In the genomic region with DNA sequence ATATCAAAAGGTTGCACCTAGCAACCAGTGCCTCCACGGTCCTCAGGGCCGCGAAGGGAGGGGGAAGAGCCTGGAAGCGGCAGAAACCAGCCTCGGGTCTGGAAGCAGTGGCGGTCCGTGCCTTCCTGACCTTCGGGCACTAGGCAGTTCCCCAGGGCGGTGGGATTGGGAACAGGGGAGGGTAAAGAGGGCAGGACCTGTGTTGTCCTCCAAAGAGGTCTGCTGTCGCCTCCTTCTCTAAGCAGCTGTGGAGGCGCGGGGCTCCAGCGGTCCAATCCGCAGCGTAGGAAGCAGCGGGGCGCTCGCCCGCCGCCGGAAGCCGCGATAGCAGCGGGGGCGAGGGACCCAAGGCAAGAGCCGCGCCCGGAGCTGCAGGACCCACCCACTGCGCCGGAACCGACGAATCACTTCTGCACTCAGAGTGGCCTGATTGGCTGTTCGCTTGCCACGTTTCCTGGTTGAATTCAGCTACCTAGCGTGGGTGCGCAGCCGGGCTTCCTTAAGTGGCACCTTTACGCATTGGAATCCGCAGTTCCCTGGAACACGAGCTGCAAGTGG, we compare ENCODE assay signal across 8 mouse cellular contexts. TPM values are rescaled to one million over a fixed set of nuclear protein-coding genes. Genes with fewer than 3 reads are reported as not detected.
DNase-seq lines count a peak whose midpoint lies in the region; ATAC-seq and TF ChIP-seq lines count a peak whose summit lies in the region.

A gene (minus strand): TSS at position 384 of the 558 bp plus-strand sequence.

- H3K36me3 ChIP-seq in embryonic facial prominence, embryonic 15.5 days = peaks cover 3% of the 10 kb centered on the region; the same call in 1 of the 2 replicates
- no peaks in the 10 kb centered on the region for H3K36me3 ChIP-seq in limb, embryonic 14.5 days (ENCODE audit: control insufficient read depth, insufficient read depth, low read length)
- no peaks in the 10 kb centered on the region for H3K36me3 ChIP-seq in midbrain, postnatal 0 days (ENCODE audit: insufficient read depth, low read length)

- H3K4me1 ChIP-seq in bone marrow, adult 2 months (ENCODE audit: control insufficient read depth, insufficient read depth, low read length) = no peaks in the 10 kb centered on the region
- 0 out of 2 replicates have a peak, but pooled peaks cover 4% of the 10 kb centered on the region for H3K4me1 ChIP-seq in embryonic facial prominence, embryonic 15.5 days
- no peaks in the 10 kb centered on the region for H3K4me1 ChIP-seq in limb, embryonic 14.5 days (ENCODE audit: control insufficient read depth, insufficient read depth, low read length)
- H3K4me1 ChIP-seq in midbrain, postnatal 0 days (ENCODE audit: insufficient read depth, low read length) = no peaks in the 10 kb centered on the region

- no peak for TF ChIP-seq CTCF in bone marrow, adult 2 months (IDR thresholded peaks at IDR 0.05; ENCODE audit: control insufficient read depth, insufficient read depth, low read length)
- TF ChIP-seq CTCF in midbrain, postnatal 0 days (IDR thresholded peaks at IDR 0.05) = 0 out of 2 replicates have a peak, but pooled peaks have one; percentile 1

- peak within 1 kb of the TSS; percentile 49 for H3K27ac ChIP-seq in bone marrow, adult 2 months (ENCODE audit: control insufficient read depth, insufficient read depth, low read depth, low read length, poor library complexity)
- peak within 1 kb of the TSS; percentile 73 for H3K27ac ChIP-seq in embryonic facial prominence, embryonic 15.5 days (replicated peaks)
- H3K27ac ChIP-seq in limb, embryonic 14.5 days (replicated peaks; ENCODE audit: low read depth, low read length) = peak within 1 kb of the TSS; percentile 74
- peak within 1 kb of the TSS; percentile 62 for H3K27ac ChIP-seq in midbrain, postnatal 0 days (ENCODE audit: low read depth, low read length)

- H3K4me3 ChIP-seq in bone marrow, adult 2 months (replicated peaks; ENCODE audit: control insufficient read depth, low read depth, low read length) = peak within 1 kb of the TSS; percentile 78
- H3K4me3 ChIP-seq in embryonic facial prominence, embryonic 15.5 days (replicated peaks) = peak within 1 kb of the TSS; percentile 61
- H3K4me3 ChIP-seq in limb, embryonic 14.5 days (replicated peaks; ENCODE audit: low read length) = peak within 1 kb of the TSS; percentile 57
- H3K4me3 ChIP-seq in midbrain, postnatal 0 days (ENCODE audit: low read depth, low read length) = peak within 1 kb of the TSS; percentile 60

- under 1% methylated on average over 40 of the region's 40 CpGs for WGBS in bone marrow, adult 2 months
- under 1% methylated on average over 40 of the region's 40 CpGs for WGBS in embryonic facial prominence, embryonic 15.5 days
- under 1% methylated on average over 38 of the region's 40 CpGs for WGBS in limb, embryonic 14.5 days
- 0% methylated on average over 25 of the region's 40 CpGs for WGBS in midbrain, postnatal 0 days

- ATAC-seq in embryonic facial prominence, embryonic 15.5 days (ENCODE audit: insufficient number of reproducible peaks, low FRiP score, low TSS enrichment, low read depth) = peak; percentile 98
- ATAC-seq in limb, embryonic 14.5 days (ENCODE audit: low FRiP score, low read depth) = peak; percentile 100
- peak; percentile 99 for ATAC-seq in midbrain, postnatal 0 days (ENCODE audit: low FRiP score)

- TF ChIP-seq POLR2A in bone marrow, adult 2 months (IDR thresholded peaks at IDR 0.05; ENCODE audit: borderline replicate concordance, control insufficient read depth, low read depth, low read length) = peak; percentile 41; the same call in 1 of the 2 replicates
- peak; percentile 45; the same call in 1 of the 2 replicates for TF ChIP-seq POLR2A in limb, embryonic 14.5 days (IDR thresholded peaks at IDR 0.05; ENCODE audit: borderline replicate concordance, extremely low read depth, insufficient read depth, insufficient read length)

- peak within 1 kb of the TSS; percentile 62 for H3K9ac ChIP-seq in embryonic facial prominence, embryonic 15.5 days
- H3K9ac ChIP-seq in limb, embryonic 14.5 days (ENCODE audit: low read depth, low read length, severe bottlenecking) = peak within 1 kb of the TSS; percentile 68
- peak within 1 kb of the TSS; percentile 63 for H3K9ac ChIP-seq in midbrain, postnatal 0 days (replicated peaks; ENCODE audit: low read length, poor library complexity, severe bottlenecking)

- peak within 1 kb of the TSS; percentile 70 for H3K4me2 ChIP-seq in embryonic facial prominence, embryonic 15.5 days (replicated peaks)
- peak within 1 kb of the TSS; percentile 57 for H3K4me2 ChIP-seq in limb, embryonic 14.5 days (replicated peaks; ENCODE audit: low read depth, low read length, severe bottlenecking)
- peak within 1 kb of the TSS; percentile 88 for H3K4me2 ChIP-seq in midbrain, postnatal 0 days (ENCODE audit: low read depth, low read length, poor library complexity, severe bottlenecking)

- H3K9me3 ChIP-seq in embryonic facial prominence, embryonic 15.5 days (replicated peaks) = no peaks in the 10 kb centered on the region
- H3K9me3 ChIP-seq in limb, embryonic 14.5 days (ENCODE audit: control insufficient read depth, low read length) = no peaks in the 10 kb centered on the region
- H3K9me3 ChIP-seq in midbrain, postnatal 0 days (ENCODE audit: low read length) = no peaks in the 10 kb centered on the region

- peak; percentile 86 for DNase-seq in 3134 (ENCODE audit: extremely low read depth, insufficient read length, low spot score)
- peak; percentile 91 for DNase-seq in heart, adult 8-10 months (ENCODE audit: low spot score)
- DNase-seq in kidney, adult 9 months = peak; percentile 85
- peak; percentile 94 for DNase-seq in limb, embryonic 14.5 days (ENCODE audit: low spot score)
- peak; percentile 89 for DNase-seq in midbrain, postnatal 0 days (ENCODE audit: low spot score)
- DNase-seq in spleen, postnatal 14 days (ENCODE audit: low spot score in 2 of 2) = peak; percentile 64 to 74

- H3K27me3 ChIP-seq in embryonic facial prominence, embryonic 15.5 days = no peaks in the 10 kb centered on the region
- H3K27me3 ChIP-seq in limb, embryonic 14.5 days (ENCODE audit: control insufficient read depth, insufficient read depth, low read length) = no peaks in the 10 kb centered on the region
- no peaks in the 10 kb centered on the region for H3K27me3 ChIP-seq in midbrain, postnatal 0 days (ENCODE audit: insufficient read depth, low read length)

RNA-seq across cellular contexts. Expression of the gene that starts here (rescaled TPM):
- polyA plus RNA-seq in bone marrow, adult 2 months (2011; ENCODE audit: insufficient read depth, insufficient read length, low replicate concordance, missing spikeins) = 2.1 and 3.7 TPM in 2 replicates
- polyA plus RNA-seq in embryonic facial prominence, embryonic 15.5 days (2015; fragmentation: Nextera tagmentation; extraction: Ambion mirVana) = 14.9 and 17.4 TPM in 2 replicates
- 10 to 100 TPM in 2 of 4 experiments, 1 to 10 TPM in 2; 7.1 to 12.6 (median 10.1) TPM for total RNA-seq in heart, adult 8-10 months (2022)
- 38.1 and 41.4 TPM in 2 replicates for polyA plus RNA-seq in limb, embryonic 14.5 days (2012; rRNA removed)
- polyA plus RNA-seq in limb, embryonic 14.5 days (2014; fragmentation: Nextera tagmentation; extraction: Ambion mirVana) = 13.4 and 15.3 TPM in 2 replicates
- total RNA-seq in midbrain, postnatal 0 days (2014; rRNA removed) = 6.9 and 7.1 TPM in 2 replicates
- polyA plus RNA-seq in midbrain, postnatal 0 days (2015; fragmentation: Nextera tagmentation; extraction: Ambion mirVana) = 4.9 and 5.7 TPM in 2 replicates

Comparison
In these comparisons a context has a peak if more than half of its experiments do, and no peak if none do; other contexts are left out.
1. Peak in every context shown above with its lines: DNase-seq, ATAC-seq, H3K4me3 ChIP-seq and H3K27ac ChIP-seq.